Mouse (Mus musculus) heart, postnatal 0 days (tissue): ENCODE measurements around the gene Ccr4.
A peak's percentile ranks its signal among the peaks of the same experiment; 100 is the strongest.

ENCODE experiments used
- CTCF ChIP-seq: IDR thresholded peaks from 2 replicates; pipeline ENCODE4 v1.5.1; 2016; ENCODE audit warnings: antibody characterized with exemption, control low read depth, low read depth
- EP300 ChIP-seq: IDR thresholded peaks from 2 replicates; pipeline ENCODE4 v1.6.1; 2016; ENCODE audit warnings: antibody characterized with exemption, low read depth

GRCm38 (mm10) chr9:114499783-114500515 lies 4.8 kb downstream of the Ccr4 start:
- TF ChIP-seq EP300 (no peak), CTCF (peak; percentile 76)
